Mouse (Mus musculus) kidney, postnatal 14 days (tissue): ENCODE data around the gene Atg4a-ps.

Experiments used
- DNase-seq: peaks from one replicate; pipeline ENCODE4 v3.0.0; 2022; ENCODE audit warnings: mixed read lengths

Gene Atg4a-ps

DNA sequence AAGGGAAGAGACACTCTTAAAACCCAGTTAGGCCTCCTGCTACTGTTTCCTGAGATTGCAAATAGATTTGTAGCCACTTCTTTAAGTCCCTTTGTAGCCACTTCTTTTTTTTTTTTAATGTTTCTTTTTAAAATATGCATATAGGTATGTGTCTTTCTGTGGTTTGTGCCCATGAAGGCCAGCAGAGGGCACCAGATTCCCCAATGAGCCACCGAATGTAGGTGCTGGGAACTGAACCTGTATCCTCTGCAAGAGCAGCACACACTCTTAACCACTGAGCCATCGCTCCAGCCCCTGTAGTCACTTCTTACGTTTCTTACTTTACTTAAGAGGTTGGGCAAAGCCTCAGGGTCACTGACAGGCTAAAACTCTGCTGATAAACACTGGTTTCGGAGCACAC, 19.4 kb downstream of the Atg4a-ps start:
- no peak for DNase-seq

DNA sequence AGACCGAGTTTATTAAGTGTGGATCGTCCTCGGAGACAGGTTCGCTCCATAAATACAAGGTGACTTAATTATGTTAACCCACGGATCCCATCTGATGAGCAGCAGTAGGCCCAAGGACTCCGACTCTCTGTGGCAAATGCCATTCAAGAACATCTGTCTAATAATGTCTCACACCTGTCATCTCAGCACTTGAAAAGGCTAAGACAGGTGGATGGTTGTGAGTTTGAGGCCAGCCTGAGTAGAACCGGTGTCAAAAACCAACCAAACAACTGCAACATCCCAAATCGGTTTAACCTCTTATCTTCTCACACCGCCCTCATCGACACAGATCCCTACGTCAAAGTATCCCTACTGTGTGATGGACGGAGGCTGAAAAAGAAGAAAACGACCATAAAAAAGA, 20.7 kb downstream of the Atg4a-ps start:
- DNase-seq = no peak

DNA sequence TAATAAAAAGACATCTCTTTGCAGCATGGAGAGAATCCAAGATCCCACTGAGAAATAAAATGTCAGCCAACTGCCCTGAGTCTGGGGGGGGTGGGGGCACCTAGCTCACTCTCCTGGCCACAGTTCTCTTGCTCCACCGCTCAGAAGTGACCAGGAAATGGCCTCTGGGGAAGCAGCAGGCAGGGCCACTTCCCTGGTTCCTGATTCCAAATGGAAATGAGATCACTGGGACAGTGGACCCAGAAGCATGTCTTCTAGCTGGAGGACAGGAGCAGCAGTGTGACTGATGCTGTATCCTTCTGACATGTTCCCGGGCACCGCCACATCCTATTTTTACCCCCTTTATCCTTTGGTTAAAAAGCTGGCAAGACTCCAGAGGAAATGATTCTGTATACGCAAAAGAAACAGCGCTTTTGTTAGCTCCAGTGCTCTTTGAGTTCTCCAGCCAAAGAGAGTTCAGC, 21.2 kb downstream of the Atg4a-ps start:
- no peak for DNase-seq

DNA sequence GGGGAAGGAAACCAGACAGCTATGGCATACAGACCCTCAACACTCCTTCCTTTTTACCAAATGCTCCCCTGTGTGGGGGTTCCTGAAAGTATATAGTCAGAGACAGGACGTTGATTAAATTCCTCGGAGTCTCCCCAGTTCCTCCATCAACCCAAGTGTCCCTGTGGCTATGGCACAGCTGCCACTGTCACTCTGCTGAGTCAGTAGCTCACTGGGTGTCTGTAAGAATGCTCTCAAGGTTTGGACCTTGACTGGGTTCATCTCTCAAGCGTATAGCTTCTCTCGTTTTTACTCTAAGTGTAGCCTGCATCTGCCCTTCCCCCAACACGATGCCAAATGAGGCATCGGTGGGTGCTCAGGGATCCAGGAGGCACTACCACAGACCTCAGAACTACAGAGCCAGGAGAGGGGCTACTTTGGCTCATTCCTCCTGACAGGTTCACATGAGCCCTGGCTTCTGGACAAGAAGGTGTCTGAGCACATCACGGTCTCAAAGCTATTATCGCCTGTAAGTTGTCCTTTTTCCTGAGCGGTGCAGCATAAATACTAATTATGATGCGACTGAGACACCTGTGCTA, 21.9 kb downstream of the Atg4a-ps start:
- DNase-seq = no peak

- no peak for DNase-seq
Observed at GRCm38 (mm10) chr3:103620101-103620500, 25.8 kb downstream of the Atg4a-ps start.

- no peak for DNase-seq
Observed at GRCm38 (mm10) chr3:103616981-103617380, 28.9 kb downstream of the Atg4a-ps start.

GRCm38 (mm10) chr3:103615621-103616020, 30.2 kb downstream of the Atg4a-ps start:
- DNase-seq = no peak

- no peak for DNase-seq
Observed at GRCm38 (mm10) chr3:103612636-103613355, 33.1 kb downstream of the Atg4a-ps start.

DNA sequence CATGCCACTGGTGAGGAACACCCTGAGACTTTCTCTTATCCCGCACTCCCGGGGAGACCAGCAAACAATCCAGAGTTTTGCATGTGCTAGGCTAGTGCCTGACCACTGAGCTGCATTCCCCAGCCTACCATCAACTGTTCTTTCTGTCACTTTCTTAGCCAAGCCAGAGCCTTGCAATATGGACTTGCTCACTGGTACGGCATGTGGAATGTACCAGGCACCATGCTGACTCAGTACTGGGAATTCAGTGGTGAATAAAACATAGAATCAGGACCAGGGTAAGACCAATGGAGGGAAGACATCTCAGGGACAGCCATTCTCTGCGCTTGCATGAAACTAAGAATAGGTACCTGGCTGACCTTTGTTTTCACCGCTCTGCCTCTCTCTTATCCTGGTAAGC, 35.6 kb downstream of the Atg4a-ps start:
- DNase-seq = no peak

DNA sequence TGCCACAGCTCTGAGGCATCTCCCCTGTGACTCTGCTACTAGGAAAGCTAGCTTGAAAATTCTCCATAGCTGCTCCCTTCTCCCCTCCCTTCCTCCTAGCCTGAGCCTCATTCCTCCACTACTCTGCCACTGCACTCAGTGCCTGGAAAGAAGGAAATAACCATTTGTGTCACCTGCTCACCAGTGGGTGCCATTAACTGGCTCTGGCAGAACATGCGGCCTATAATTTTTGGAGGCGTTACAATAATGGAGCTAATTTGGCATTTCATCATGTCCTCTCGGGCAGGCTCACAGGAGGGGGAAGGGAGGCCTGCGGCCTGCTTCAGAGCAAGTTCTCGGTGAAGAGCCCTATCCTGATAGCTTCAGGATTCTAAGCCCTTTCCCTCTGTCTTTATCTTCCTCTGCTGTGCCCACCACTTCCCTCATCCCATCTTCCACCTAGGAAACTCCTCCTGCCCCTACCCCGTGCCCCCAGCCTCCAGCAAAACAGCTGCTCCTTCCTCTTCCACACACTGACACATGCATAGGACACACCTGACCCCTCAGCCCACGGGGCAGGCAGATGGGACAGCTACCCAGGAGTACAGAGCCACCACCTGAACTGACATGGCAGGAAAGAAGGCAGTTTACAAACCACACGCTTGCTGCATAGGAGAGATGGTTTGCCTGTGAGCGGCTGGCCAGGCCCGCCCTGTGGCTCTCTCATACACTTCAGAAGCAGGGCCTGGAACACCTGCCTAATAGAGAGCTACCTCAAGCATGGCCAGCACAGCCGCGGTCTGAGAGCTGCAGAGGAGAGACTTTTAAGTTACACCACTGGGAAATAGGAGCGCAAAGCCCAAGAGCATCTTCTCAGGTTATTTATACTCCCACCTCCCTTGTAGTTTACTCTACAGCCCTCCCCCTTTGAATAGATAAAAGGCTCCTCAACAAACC, 38.9 kb downstream of the Atg4a-ps start:
- no peak for DNase-seq

- no peak for DNase-seq
Observed at GRCm38 (mm10) chr3:103606045-103606597, 39.7 kb downstream of the Atg4a-ps start.

DNA sequence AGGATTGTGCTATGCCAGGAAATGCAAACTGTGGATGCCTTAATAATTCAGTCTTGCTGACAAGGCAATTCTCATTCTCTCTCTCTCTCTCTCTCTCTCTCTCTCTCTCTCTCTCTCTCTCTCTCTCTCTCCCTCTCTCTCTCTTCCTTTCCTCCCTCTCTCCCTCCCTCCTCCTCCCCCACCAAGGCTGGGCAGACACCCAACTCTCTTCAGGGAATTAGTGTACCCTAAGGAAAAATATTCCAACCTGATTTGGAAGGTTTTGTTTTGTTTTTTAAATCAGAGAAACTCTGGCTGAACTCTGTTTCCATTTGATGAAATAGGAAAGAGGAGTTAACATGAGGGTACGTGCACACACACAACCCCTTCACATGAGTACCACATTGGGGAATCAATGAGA, 44.3 kb downstream of the Atg4a-ps start:
- DNase-seq = no peak

- DNase-seq = no peak
Observed at GRCm38 (mm10) chr3:103601011-103601410, 44.9 kb downstream of the Atg4a-ps start.

DNA sequence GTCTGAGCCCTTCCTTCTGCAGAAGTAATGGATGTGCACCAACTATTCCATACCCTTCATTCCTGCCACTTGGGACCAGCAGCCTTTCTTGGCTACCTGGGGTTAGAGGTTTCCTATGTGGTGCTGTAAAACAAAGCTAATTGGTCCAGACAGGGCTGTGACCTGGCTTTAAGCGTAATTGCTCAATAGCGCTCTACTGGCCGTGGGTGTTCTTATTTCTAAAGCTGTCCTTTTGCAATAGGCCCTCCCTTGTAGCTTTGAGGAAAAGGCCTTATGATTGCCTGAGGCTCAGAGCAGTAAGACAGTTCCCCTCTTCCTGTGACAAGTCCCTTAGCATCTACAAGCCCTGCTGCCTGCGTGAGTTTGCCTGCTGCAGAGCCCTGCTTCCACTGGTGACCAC, 48.3 kb downstream of the Atg4a-ps start:
- DNase-seq = no peak

GRCm38 (mm10) chr3:103595271-103595810, 50.5 kb downstream of the Atg4a-ps start:
- DNase-seq = no peak
